Comparison of ENCODE assay signal across 38 mouse cellular contexts in genomic region chr7:119616531-119616930, GRCm38 (mm10). TPM values are rescaled to one million over a fixed set of nuclear protein-coding genes. Genes with fewer than 3 reads are reported as not detected.
DNase-seq lines count a peak whose midpoint lies in the region; ATAC-seq and TF ChIP-seq lines count a peak whose summit lies in the region.
"Had no signal": no experiment of that assay in that cellular context is flagged by ENCODE, and none has a peak within 500 bp of the region (broad histone marks: within the 10 kb centered on the region; RNA-seq: fewer than 3 reads in every experiment).

No protein-coding gene starts in this region.

- intact Hi-C loops in heart, postnatal 10 days (cut with DNase I), result no loop called here
- intact Hi-C loops in left cerebral cortex, postnatal 4 days (cut with DNase I), result no loop called here
- intact Hi-C loops in left cerebral cortex, postnatal 36 days (cut with DNase I), result no loop called here

- H3K9ac ChIP-seq in kidney, postnatal 0 days (ENCODE audit: low read depth, low read length), result no peak overlapping the region
- no peak overlapping the region for H3K9ac ChIP-seq in midbrain, postnatal 0 days (replicated peaks; ENCODE audit: low read length, poor library complexity, severe bottlenecking)
- H3K9ac ChIP-seq: embryonic facial prominence, embryonic 12.5 days; heart, embryonic 15.5 days; hindbrain, embryonic 12.5 days; intestine, embryonic 15.5 days; liver, embryonic 14.5 days; midbrain, embryonic 13.5 days had no signal

- H3K36me3 ChIP-seq in kidney, postnatal 0 days (ENCODE audit: insufficient read depth, low read length), result no peaks in the 10 kb centered on the region
- H3K36me3 ChIP-seq in midbrain, postnatal 0 days (ENCODE audit: insufficient read depth, low read length), result no peaks in the 10 kb centered on the region
- H3K36me3 ChIP-seq: embryonic facial prominence, embryonic 12.5 days; heart, embryonic 10.5 days; heart, embryonic 15.5 days; hindbrain, embryonic 12.5 days; intestine, embryonic 15.5 days; midbrain, embryonic 13.5 days had no signal

- no peak overlapping the region for H3K4me2 ChIP-seq in kidney, postnatal 0 days (ENCODE audit: low read length)
- H3K4me2 ChIP-seq in midbrain, postnatal 0 days (ENCODE audit: low read depth, low read length, poor library complexity, severe bottlenecking), result no peak overlapping the region
- H3K4me2 ChIP-seq: embryonic facial prominence, embryonic 12.5 days; heart, embryonic 15.5 days; hindbrain, embryonic 12.5 days; intestine, embryonic 15.5 days; midbrain, embryonic 13.5 days had no signal

- no peaks in the 10 kb centered on the region for H3K27me3 ChIP-seq in kidney, postnatal 0 days (ENCODE audit: insufficient read depth, low read length)
- H3K27me3 ChIP-seq in midbrain, postnatal 0 days (ENCODE audit: insufficient read depth, low read length), result no peaks in the 10 kb centered on the region
- H3K27me3 ChIP-seq: embryonic facial prominence, embryonic 12.5 days; heart, embryonic 15.5 days; hindbrain, embryonic 12.5 days; intestine, embryonic 15.5 days; midbrain, embryonic 13.5 days had no signal

- H3K4me3 ChIP-seq in kidney, postnatal 0 days (replicated peaks; ENCODE audit: low read depth, low read length), result no peak overlapping the region
- H3K4me3 ChIP-seq in midbrain, postnatal 0 days (ENCODE audit: low read depth, low read length), result no peak overlapping the region
- H3K4me3 ChIP-seq: embryonic facial prominence, embryonic 12.5 days; heart, embryonic 10.5 days; heart, embryonic 15.5 days; hindbrain, embryonic 12.5 days; intestine, embryonic 15.5 days; midbrain, embryonic 13.5 days had no signal

- TF ChIP-seq CTCF in kidney, postnatal 0 days (IDR thresholded peaks at IDR 0.05; ENCODE audit: low read depth), result no peak
- no peak for TF ChIP-seq CTCF in midbrain, postnatal 0 days (IDR thresholded peaks at IDR 0.05)

- 0 out of 2 replicates have a peak, but pooled peaks have one; percentile 6 for ATAC-seq in kidney, postnatal 0 days (replicated peaks; ENCODE audit: low FRiP score, low read depth)
- ATAC-seq in midbrain, postnatal 0 days (ENCODE audit: low FRiP score), result no peak
- ATAC-seq: activated CD4-positive, CD25-positive, alpha-beta regulatory T cell, adult 4 months; forebrain, embryonic 14.5 days; hindbrain, postnatal 0 days; intestine, embryonic 15.5 days; midbrain, embryonic 13.5 days had no signal

- no peaks in the 10 kb centered on the region for H3K4me1 ChIP-seq in kidney, postnatal 0 days (replicated peaks; ENCODE audit: insufficient read depth, low read length)
- no peaks in the 10 kb centered on the region for H3K4me1 ChIP-seq in midbrain, postnatal 0 days (ENCODE audit: insufficient read depth, low read length)
- H3K4me1 ChIP-seq: embryonic facial prominence, embryonic 12.5 days; heart, embryonic 10.5 days; heart, embryonic 15.5 days; hindbrain, embryonic 12.5 days; intestine, embryonic 15.5 days; midbrain, embryonic 13.5 days had no signal

- no peak overlapping the region for H3K27ac ChIP-seq in kidney, postnatal 0 days
- no peak overlapping the region for H3K27ac ChIP-seq in midbrain, postnatal 0 days (ENCODE audit: low read depth, low read length)
- H3K27ac ChIP-seq: embryonic facial prominence, embryonic 12.5 days; heart, embryonic 10.5 days; heart, embryonic 15.5 days; hindbrain, embryonic 12.5 days; hindbrain, postnatal 0 days; intestine, embryonic 15.5 days; liver, embryonic 14.5 days; macrophage; midbrain, embryonic 13.5 days had no signal

- 42% methylated on average over 1 of the region's 1 CpGs for WGBS in kidney, postnatal 0 days
- WGBS in midbrain, postnatal 0 days, result 62% methylated on average over 1 of the region's 1 CpGs

- H3K9me3 ChIP-seq in kidney, postnatal 0 days (replicated peaks; ENCODE audit: low read length), result no peaks in the 10 kb centered on the region
- H3K9me3 ChIP-seq in midbrain, postnatal 0 days (ENCODE audit: low read length), result no peaks in the 10 kb centered on the region
- H3K9me3 ChIP-seq: embryonic facial prominence, embryonic 12.5 days; heart, embryonic 10.5 days; heart, embryonic 15.5 days; hindbrain, embryonic 12.5 days; intestine, embryonic 15.5 days; midbrain, embryonic 13.5 days had no signal

- DNase-seq in heart, adult 11 months, result peak; percentile 21
- DNase-seq in heart, postnatal 10 days, result no peak
- peak; percentile 2 for DNase-seq in left cerebral cortex, postnatal 4 days
- no peak for DNase-seq in left cerebral cortex, postnatal 36 days (ENCODE audit: low spot score in 2 of 2)
- DNase-seq in kidney, postnatal 0 days (ENCODE audit: low spot score), result no peak
- no peak for DNase-seq in midbrain, postnatal 0 days (ENCODE audit: low spot score)
- DNase-seq: adrenal gland, adult 2 months; adrenal gland, postnatal 36 days; B cell, adult 2 months; embryo, embryonic 11 days; gastrocnemius, postnatal 14 days; heart, postnatal 36 days; layer of hippocampus, adult 9-11 months; lung, adult 2 months; lung, postnatal 10 days; retina, postnatal 1 day; right cerebral cortex, postnatal 14 days had no signal

RNA-seq across cellular contexts. Expression of gene Acsm1, which starts 9.7 kb away (rescaled TPM):
- total RNA-seq in heart, postnatal 10 days (2021), result not detected
- total RNA-seq in left cerebral cortex, postnatal 4 days (2021), result not detected
- total RNA-seq in left cerebral cortex, postnatal 36 days (2021), result not detected
- 32.7 and 36.6 TPM in 2 replicates for polyA plus RNA-seq in kidney, postnatal 0 days (2015; fragmentation: Nextera tagmentation; extraction: Ambion mirVana)
- not detected in 2 replicates for total RNA-seq in midbrain, postnatal 0 days (2014; rRNA removed)
- polyA plus RNA-seq in midbrain, postnatal 0 days (2015; fragmentation: Nextera tagmentation; extraction: Ambion mirVana), result not detected in 2 replicates
- total RNA-seq: adrenal gland, postnatal 36 days; gastrocnemius, postnatal 14 days; granulocyte monocyte progenitor cell, adult 5-6 weeks; heart, postnatal 36 days; hindbrain, postnatal 0 days; left cerebral cortex, postnatal 10 days; megakaryocyte-erythroid progenitor cell, adult 5-6 weeks; monocyte, adult 5-6 weeks had no signal
- polyA plus RNA-seq: activated CD4-positive, CD25-positive, alpha-beta regulatory T cell, adult 4 months; embryonic facial prominence, embryonic 12.5 days; forebrain, embryonic 14.5 days; heart, embryonic 10.5 days; heart, embryonic 15.5 days; hindbrain, embryonic 12.5 days; hindbrain, postnatal 0 days; large intestine, adult 2 months; macrophage; midbrain, embryonic 13.5 days; neural tube, embryonic 14.5 days; small intestine, adult 2 months; stomach, embryonic 14.5 days; testis, adult 2 months; thymus, postnatal 0 days had no signal

Comparison
In these comparisons a context has a peak if more than half of its experiments do, and no peak if none do; other contexts are left out.
1. DNase-seq: peak in heart, adult 11 months (single experiment) and left cerebral cortex, postnatal 4 days (single experiment); none in heart, postnatal 10 days (0 of 2), left cerebral cortex, postnatal 36 days (0 of 2), kidney, postnatal 0 days (single experiment) and midbrain, postnatal 0 days (single experiment).